Mouse (Mus musculus) olfactory bulb, adult 2 months (tissue): ENCODE data around the gene Ccl6.

ENCODE experiments used
- CTCF ChIP-seq: fragments of 200-500 bp; IDR thresholded peaks from 2 replicates; pipeline ENCODE4 v1.5.1; 2012; ENCODE audit warnings: low read depth, mild to moderate bottlenecking, low read length, moderate library complexity; ENCODE audit not compliant: insufficient read depth
- POLR2A ChIP-seq: fragments of 200-500 bp; IDR thresholded peaks from 2 replicates; pipeline ENCODE4 v1.6.1; 2012; ENCODE audit warnings: mild to moderate bottlenecking, low read depth, low read length, moderate library complexity; ENCODE audit not compliant: insufficient read depth

GRCm38 (mm10) chr11:83605535-83605934, 12.6 kb upstream of the Ccl6 start:
- TF ChIP-seq CTCF (no peak), POLR2A (no peak)
